Mouse (Mus musculus) stomach, embryonic 16.5 days (tissue): ENCODE measurements around the gene Irf3. TPM values are rescaled to one million over a fixed set of nuclear protein-coding genes. Genes with fewer than 3 reads are reported as not detected.

Experiments
- ATAC-seq: fragments of 200-750 bp; cut with Nextera tagmentation; 2 replicates; pipeline ENCODE4 v1.8.0; 2017; ENCODE audit warnings: moderate number of reproducible peaks, moderate TSS enrichment; ENCODE audit not compliant: insufficient read depth, low FRiP score
- H3K27ac ChIP-seq: fragments of 300-500 bp; sonication (generic); 2 replicates; pipeline ENCODE4 v1.5.1; 2014; ENCODE audit warnings: low read length
- H3K27me3 ChIP-seq: fragments of 300-500 bp; sonication (generic); 2 replicates; pipeline ENCODE4 v1.6.1; 2014; ENCODE audit warnings: low read length, control low read depth, mixed read lengths; ENCODE audit not compliant: control insufficient read depth, insufficient read depth
- H3K36me3 ChIP-seq: fragments of 300-500 bp; sonication (generic); 2 replicates; pipeline ENCODE4 v1.6.1; 2014; ENCODE audit warnings: low read length; ENCODE audit not compliant: control insufficient read depth, insufficient read depth
- H3K4me1 ChIP-seq: fragments of 300-500 bp; sonication (generic); 2 replicates; pipeline ENCODE4 v1.6.1; 2014; ENCODE audit warnings: low read length, control low read depth, mixed read lengths; ENCODE audit not compliant: control insufficient read depth, insufficient read depth
- H3K4me2 ChIP-seq: fragments of 300-500 bp; sonication (generic); 2 replicates; pipeline ENCODE4 v1.6.1; 2014; ENCODE audit warnings: low read depth, low read length, mixed read lengths
- H3K4me3 ChIP-seq: fragments of 300-500 bp; sonication (generic); replicated peaks from 2 replicates; pipeline ENCODE4 v1.5.1; 2014; ENCODE audit warnings: mild to moderate bottlenecking, low read length
- H3K9ac ChIP-seq: fragments of 300-500 bp; sonication (generic); 2 replicates; pipeline ENCODE4 v1.6.1; 2014; ENCODE audit warnings: low read length
- H3K9me3 ChIP-seq: fragments of 300-500 bp; sonication (generic); replicated peaks from 2 replicates; pipeline ENCODE4 v1.6.1; 2016; ENCODE audit warnings: low read length, control low read depth; ENCODE audit not compliant: control insufficient read depth
- WGBS: fragments of 180-500 bp; shearing (Covaris S2); extraction: QIAGEN DNeasy Blood & Tissue Kit; methylation state at CpG from one replicate; pipeline ENCODE4 v1.1.7; 2014; 5-methylcytosine and 5-hydroxymethylcytosine counted together
- polyA plus RNA-seq: library from polyadenylated mRNA; unstranded; fragments of >200 nt; fragmentation: Nextera tagmentation; extraction: Ambion mirVana; gene quantifications from 2 replicates; pipeline ENCODE4 v1.2.1, GENCODE M21; 2015

Gene Irf3
- polyA plus RNA-seq: 96.2 and 96.4 TPM in 2 replicates

DNA sequence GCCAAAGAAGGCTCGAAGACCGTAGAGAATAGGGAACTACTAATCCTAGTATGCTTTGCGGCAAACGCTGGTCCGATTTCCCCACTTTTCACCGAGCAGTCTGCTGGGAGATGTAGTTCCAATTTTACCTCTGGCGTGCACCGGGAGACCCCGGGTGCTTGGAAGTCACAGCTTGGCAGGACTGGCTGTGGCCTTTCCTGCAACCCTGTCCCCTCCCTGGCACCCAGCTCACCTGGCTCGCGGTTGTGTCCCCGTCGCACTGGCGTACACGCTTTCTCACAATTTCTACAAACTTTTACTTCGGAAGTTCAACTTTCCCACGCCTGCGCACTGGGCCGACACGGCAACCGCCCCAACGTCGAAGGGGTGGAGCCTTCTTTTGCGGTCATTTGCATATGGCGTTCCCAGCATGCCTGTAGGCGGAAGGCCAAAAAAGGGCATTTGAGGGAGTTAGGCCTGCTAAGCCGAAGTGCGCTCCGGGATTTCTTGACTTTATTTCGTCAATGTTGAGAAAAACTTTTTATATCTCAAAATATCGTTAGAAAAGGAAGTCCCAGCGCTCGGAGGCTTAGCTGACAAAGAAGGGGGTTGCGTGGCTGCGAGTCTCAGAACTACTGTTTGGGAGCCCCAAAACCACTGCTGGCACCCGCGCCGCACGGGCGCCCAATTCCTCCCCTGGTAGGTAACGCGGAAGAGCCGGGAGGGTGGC lies at the start of gene Irf3:
Irf3 (plus strand) TSS at position 418 of the 709 bp plus-strand sequence.
- H3K4me3 ChIP-seq: peak within 1 kb of the TSS; percentile 82
- peak within 1 kb of the TSS; percentile 89 for H3K9ac ChIP-seq
- ATAC-seq: peak; percentile 93
- peak within 1 kb of the TSS; percentile 92 for H3K27ac ChIP-seq
- H3K4me1 ChIP-seq: peaks cover 32% of the 10 kb centered on the region
- H3K27me3 ChIP-seq: no peaks in the 10 kb centered on the region
- H3K4me2 ChIP-seq: peak within 1 kb of the TSS; percentile 94
- WGBS: under 1% methylated on average over 43 of the region's 43 CpGs
- H3K36me3 ChIP-seq: peaks cover 32% of the 10 kb centered on the region
- no peaks in the 10 kb centered on the region for H3K9me3 ChIP-seq

DNA sequence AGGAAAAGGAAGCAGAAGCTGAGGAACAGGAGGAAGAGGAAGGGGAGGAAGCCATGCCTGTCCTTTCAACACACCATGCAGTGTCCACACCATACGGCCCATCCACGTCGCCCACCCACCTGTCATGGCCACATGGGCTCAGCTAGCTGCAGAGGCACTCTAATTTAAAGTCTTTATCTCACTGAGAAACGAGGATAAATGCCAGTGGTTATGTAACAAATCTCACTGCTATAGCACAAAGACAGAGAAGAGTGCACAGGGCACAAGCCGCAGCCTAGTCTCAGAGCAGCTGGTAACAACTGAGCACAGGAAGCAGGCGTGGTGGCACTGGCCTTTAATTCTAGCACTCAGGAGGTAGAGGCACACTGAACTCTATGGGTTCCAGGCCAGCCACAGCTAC lies 47.5 kb upstream of the Irf3 start:
- H3K27me3 ChIP-seq: peaks cover 17% of the 10 kb centered on the region; the same call in 1 of the 2 replicates
- WGBS: 70% methylated on average over 6 of the region's 6 CpGs
- H3K9me3 ChIP-seq: no peaks in the 10 kb centered on the region
- no peak for ATAC-seq
- no peak overlapping the region for H3K4me3 ChIP-seq
- no peaks in the 10 kb centered on the region for H3K36me3 ChIP-seq
- no peak overlapping the region for H3K9ac ChIP-seq
- H3K4me1 ChIP-seq: peaks cover 7% of the 10 kb centered on the region
- H3K4me2 ChIP-seq: no peak overlapping the region
- no peak overlapping the region for H3K27ac ChIP-seq

DNA sequence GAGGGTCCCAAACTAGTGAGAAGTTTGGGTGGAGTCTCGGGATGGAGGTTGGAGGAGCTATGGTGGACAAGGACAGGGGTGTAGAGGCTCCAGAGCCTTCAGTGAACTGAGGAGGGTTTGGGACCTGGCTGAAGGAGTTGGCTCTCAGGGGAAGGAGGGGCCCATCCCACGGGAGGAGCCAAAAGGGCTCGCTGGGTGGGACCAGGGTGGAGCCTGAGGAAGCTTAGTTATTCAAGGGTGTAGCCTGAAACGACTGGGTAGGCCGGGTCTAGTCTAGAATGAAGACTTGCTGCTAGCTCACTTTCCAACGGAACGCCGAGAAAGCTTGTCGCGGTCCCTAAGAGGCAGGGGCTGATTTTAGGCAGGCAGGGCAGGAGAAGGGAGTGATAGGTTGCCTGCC lies 45.5 kb upstream of the Irf3 start:
- H3K27me3 ChIP-seq: peaks cover 17% of the 10 kb centered on the region; the same call in 1 of the 2 replicates
- H3K9ac ChIP-seq: peak overlapping the region; percentile 82
- H3K4me3 ChIP-seq: peak overlapping the region; percentile 67
- H3K9me3 ChIP-seq: no peaks in the 10 kb centered on the region
- peak overlapping the region; percentile 89 for H3K27ac ChIP-seq
- peak overlapping the region; percentile 98 for H3K4me2 ChIP-seq
- H3K4me1 ChIP-seq: peaks cover 7% of the 10 kb centered on the region
- WGBS: 1% methylated on average over 10 of the region's 10 CpGs
- H3K36me3 ChIP-seq: no peaks in the 10 kb centered on the region
- peak; percentile 85 for ATAC-seq

DNA sequence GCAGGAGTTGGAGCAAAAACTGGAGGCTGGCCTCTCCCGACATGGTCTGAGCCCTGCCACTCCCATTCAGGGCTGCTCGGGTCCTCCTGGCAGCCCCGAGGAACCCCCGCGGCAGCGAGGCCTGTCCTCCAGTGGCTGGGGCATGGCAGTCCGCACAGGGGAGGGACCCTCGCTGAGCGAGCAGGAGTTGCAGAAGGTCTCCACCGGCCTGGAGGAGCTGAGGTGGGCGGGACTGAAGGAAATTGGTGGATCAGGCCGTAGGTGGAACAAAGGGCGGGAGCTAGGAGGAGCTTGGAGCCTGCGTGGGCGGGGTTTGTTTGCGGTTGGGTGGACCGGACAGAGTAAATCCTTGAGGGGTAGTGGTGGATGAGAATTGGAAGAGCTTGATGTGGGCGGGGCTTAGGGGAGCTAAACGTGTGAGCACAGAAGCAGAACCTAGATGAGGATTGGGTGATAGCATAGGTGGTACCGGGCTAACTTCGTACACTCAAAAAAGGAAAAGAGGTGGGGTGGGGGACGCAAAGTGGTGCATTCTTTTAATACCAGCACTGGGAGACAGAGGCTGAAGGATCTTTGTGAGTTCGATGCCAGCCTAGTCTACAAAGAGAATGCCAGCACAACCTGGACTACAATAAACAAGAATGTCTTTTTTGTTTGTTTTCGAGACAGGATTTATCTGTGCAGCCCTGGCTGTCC lies 44.7 kb upstream of the Irf3 start:
- Histone ChIP-seq H3K4me3 (peak overlapping the region; percentile 67), H3K36me3 (no peaks in the 10 kb centered on the region), H3K9ac (peak overlapping the region; percentile 82), H3K4me2 (peak overlapping the region; percentile 98), H3K9me3 (no peaks in the 10 kb centered on the region), H3K27me3 (peaks cover 17% of the 10 kb centered on the region; the same call in 1 of the 2 replicates), H3K4me1 (peaks cover 7% of the 10 kb centered on the region), H3K27ac (peak overlapping the region; percentile 89)
- 6% methylated on average over 24 of the region's 24 CpGs for WGBS
- ATAC-seq: peak; percentile 94

DNA sequence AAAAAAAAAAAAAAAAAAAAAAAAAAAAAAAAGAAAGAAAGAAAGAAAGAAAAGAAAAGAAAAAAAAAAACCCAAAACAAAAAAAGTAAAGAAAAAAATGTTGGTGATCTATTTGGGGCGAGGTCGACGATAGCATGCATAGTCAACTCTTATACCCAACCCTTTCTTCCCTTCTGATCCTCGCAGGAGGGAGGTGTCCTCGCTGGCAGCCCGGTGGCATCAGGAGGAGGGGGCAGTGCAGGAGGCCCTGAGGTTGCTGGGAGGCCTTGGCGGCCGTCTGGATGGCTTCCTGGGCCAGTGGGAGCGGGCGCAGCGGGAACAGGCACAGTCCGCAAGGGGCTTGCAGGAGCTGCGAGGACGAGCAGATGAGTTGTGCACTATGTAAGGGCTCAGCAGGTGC lies 43.9 kb upstream of the Irf3 start:
- no peak overlapping the region for H3K4me3 ChIP-seq
- no peak overlapping the region for H3K4me2 ChIP-seq
- ATAC-seq: no peak
- WGBS: 65% methylated on average over 14 of the region's 14 CpGs
- H3K9ac ChIP-seq: no peak overlapping the region
- peaks cover 17% of the 10 kb centered on the region; the same call in 1 of the 2 replicates for H3K27me3 ChIP-seq
- H3K4me1 ChIP-seq: peaks cover 7% of the 10 kb centered on the region
- no peaks in the 10 kb centered on the region for H3K36me3 ChIP-seq
- no peaks in the 10 kb centered on the region for H3K9me3 ChIP-seq
- no peak overlapping the region for H3K27ac ChIP-seq

DNA sequence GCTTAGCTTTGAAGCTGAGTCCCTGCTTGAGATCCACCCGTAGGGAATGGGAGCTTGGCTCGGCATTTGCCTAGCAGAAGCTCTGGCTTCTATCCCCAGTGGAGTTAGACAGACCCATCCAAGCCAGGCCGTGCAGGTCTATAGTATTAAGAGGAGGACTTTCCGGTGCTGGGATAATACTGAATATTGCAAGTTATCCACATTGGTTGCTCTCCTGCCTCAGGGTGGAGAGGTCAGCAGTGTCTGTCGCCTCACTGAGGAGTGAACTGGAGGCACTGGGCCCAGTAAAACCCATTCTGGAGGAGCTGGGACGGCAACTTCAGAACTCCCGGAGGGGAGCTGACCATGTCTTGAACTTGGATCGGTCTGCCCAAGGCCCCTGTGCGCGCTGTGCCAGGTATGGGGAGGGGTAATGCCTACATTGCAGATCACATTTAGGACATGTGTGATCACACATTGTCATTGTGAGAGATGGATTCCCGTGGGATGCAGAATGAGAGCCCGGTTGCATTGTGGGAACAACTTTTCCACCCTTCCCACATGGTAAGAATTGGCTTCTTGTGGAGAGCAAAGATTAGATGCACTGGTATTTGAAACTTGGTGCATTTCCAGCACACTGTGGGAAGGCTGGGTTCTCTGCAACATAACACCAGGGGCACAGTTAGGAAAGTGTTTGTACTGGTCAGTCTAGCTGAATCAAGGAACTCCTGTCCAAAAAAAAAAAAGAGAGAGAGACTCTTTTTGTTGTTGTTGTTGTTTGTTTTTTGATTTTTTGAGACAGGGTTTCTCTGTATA lies 43.2 kb upstream of the Irf3 start:
- Histone ChIP-seq H3K27ac (no peak overlapping the region), H3K9ac (no peak overlapping the region), H3K4me2 (no peak overlapping the region), H3K36me3 (no peaks in the 10 kb centered on the region), H3K27me3 (peaks cover 17% of the 10 kb centered on the region; the same call in 1 of the 2 replicates), H3K4me1 (peaks cover 7% of the 10 kb centered on the region), H3K4me3 (no peak overlapping the region), H3K9me3 (no peaks in the 10 kb centered on the region)
- no peak for ATAC-seq
- 87% methylated on average over 12 of the region's 12 CpGs for WGBS

DNA sequence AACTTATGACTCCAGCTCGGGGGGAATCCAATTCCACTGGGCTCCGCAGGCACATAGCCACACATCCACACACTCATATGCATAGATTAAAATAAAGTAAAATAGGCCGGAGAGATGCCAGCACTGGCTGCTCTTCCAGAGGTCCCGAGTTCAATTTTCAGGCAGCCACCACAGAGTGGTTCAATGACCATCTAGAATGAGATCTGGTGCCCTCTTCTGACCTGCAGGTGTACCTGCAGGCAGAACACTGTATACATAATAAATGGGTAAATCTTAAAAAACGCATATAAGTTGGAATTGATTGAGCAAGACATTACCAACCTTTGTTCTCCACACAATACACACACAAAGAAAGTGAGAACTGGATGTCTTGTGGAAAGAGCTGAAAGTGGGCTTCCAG lies 41.8 kb upstream of the Irf3 start:
- Histone ChIP-seq H3K4me1 (peaks cover 7% of the 10 kb centered on the region), H3K27me3 (peaks cover 11% of the 10 kb centered on the region; the same call in 1 of the 2 replicates), H3K9ac (no peak overlapping the region), H3K36me3 (no peaks in the 10 kb centered on the region), H3K4me2 (no peak overlapping the region), H3K9me3 (no peaks in the 10 kb centered on the region), H3K4me3 (no peak overlapping the region), H3K27ac (no peak overlapping the region)
- ATAC-seq: no peak
- WGBS: 52% methylated on average over 5 of the region's 5 CpGs

DNA sequence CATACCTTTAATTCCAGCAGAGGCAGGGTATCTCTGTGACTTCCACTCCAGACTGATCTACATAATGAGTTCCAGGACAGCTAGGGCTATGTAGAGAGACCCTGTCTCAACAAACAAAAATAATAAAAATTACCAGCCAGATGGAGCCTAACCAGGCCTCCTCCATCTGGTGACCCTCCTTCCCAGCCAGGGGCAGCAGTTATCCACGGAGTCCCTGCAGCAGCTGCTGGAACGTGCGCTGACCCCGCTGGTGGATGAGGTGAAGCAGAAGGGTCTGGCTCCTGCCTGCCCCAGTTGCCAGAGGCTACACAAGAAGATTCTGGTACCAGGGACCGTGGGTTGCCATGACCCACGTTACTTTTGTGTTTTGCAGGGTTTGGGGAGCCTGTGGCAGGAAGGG lies 41.2 kb upstream of the Irf3 start:
- Histone ChIP-seq H3K27me3 (peaks cover 5% of the 10 kb centered on the region; the same call in 1 of the 2 replicates), H3K9ac (no peak overlapping the region), H3K4me1 (peaks cover 7% of the 10 kb centered on the region), H3K36me3 (peaks cover 3% of the 10 kb centered on the region; the same call in 1 of the 2 replicates), H3K4me3 (no peak overlapping the region), H3K4me2 (no peak overlapping the region), H3K9me3 (no peaks in the 10 kb centered on the region), H3K27ac (no peak overlapping the region)
- WGBS: 61% methylated on average over 6 of the region's 6 CpGs
- ATAC-seq: no peak
